Mouse (Mus musculus): ENCODE measurements around the gene Tmc5.

DNA sequence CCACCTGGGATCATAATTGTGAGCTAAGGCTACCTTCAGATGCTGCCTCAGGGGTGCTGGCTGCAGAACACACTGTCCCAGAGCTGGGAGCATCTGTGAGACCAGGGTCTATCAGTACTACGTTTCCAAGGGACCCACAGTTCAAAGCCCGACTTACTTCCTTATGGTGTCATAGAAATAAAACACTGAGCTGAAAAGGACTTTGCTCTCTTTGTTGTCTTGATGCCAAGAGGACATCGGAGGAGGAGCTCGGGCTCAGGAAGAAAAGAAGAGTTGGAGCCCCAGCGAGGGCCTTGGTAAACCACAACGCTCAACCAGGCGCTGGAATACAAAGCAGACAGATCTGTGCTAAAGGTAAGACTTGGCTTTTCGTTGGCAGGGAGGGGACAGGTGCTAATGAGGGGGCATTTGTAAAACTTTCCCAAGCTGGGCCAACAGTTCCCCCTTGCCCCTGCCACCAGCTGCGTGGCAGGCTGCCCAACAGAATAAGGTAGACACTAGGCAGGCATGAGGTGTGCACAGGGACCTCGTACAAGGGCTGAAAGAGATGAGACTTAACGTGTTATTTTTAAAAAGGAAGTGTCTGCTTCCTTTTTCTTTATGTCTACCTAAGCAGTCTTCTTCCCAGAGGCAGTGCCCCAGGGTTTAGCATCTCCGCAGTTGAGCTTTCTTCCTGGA is 3.0 kb downstream of the Tmc5 start:
- TF ChIP-seq CTCF (IDR thresholded peaks at IDR 0.05; ENCODE audit: low read depth, low read length) (no peak), POLR2A (IDR thresholded peaks at IDR 0.05; ENCODE audit: borderline replicate concordance, low read depth, low read length) (no peak)
